Mouse (Mus musculus) Patski (cell line): ENCODE measurements around the gene Dnah10. TPM values are rescaled to one million over a fixed set of nuclear protein-coding genes. Genes with fewer than 3 reads are reported as not detected.

Experiments
- ATAC-seq: fragments of 100-300 bp; one replicate; pipeline ENCODE4 v1.8.0; 2021
- CTCF ChIA-PET: fragments of 350-600 bp; sonication (Branson Sonifier 250); formaldehyde crosslinking; loops from one replicate; lab custom pipeline; 2022; ENCODE audit warnings: inconsistent platforms; lab: Charles Lee
- POLR2A ChIA-PET: fragments of 350-600 bp; sonication (Branson Sonifier 250); formaldehyde crosslinking; loops from one replicate; lab custom pipeline; 2022; ENCODE audit warnings: antibody characterized with exemption, inconsistent platforms; lab: Charles Lee
- DNase-seq: peaks from one replicate; pipeline ENCODE4 v3.0.0-alpha.2; 2011; ENCODE audit warnings: low read depth, low spot score
- H3K27me3 ChIP-seq: fragments of 371-371 bp; one replicate; pipeline ENCODE4 v1.5.1; 2021
- CTCF ChIP-seq: fragments of 100-300 bp; IDR thresholded peaks from one replicate; pipeline ENCODE4 v1.5.1; 2021
- in situ Hi-C: fragments of 300-500 bp; cut with MboI; formaldehyde crosslinking; loops from 3 replicates; pipeline ENCODE4 v1.11.1; 2018; ENCODE audit warnings: low pct_unique_long_range_greater_than_20kb, mixed read lengths
- polyA plus RNA-seq: library from polyadenylated mRNA; unstranded; gene quantifications from one replicate; pipeline ENCODE4 v1.2.3, GENCODE M21; 2021

The Dnah10 gene
- polyA plus RNA-seq, 1 experiment from 2014 or later = 0.03 TPM

- ChIA-PET POLR2A (no interaction called here), CTCF (interaction anchor here (1.0 to 2.3 kb wide), 4 partner anchors 9 to 66 kb away, joined by 3 to 7 read pairs (median 4); no protein-coding TSS in a partner anchor)
- ATAC-seq = no peak
- in situ Hi-C loops = no loop called here
- no peak for DNase-seq
- no peaks in the 10 kb centered on the region for H3K27me3 ChIP-seq
- TF ChIP-seq CTCF = no peak
These were observed 118.5 kb downstream of the Dnah10 start for GRCm38 (mm10) chr5:124843386-124843785.

DNA sequence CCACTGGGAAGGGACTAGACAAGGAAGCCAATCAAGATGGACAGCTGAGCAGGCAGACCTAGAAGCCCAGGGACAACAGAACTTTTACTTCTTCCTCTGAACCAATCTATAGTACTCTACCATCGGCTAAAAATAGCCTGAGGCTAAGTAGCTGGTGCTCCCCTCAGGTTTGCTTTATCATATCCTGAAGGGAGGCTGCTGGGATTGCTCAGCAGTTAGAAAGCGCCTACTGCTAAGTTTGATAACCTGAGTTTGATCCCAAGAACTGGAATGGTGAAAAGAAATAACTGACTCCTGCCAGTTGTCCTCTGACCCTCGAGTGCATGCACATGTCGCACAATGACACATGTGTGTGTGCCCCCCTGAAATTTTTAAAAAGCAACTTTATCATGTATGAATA, 120.0 kb downstream of the Dnah10 start:
- POLR2A ChIA-PET = interaction anchor here (0.6 kb wide), 1 partner anchor 1383 kb away, joined by 4 read pairs; no protein-coding TSS in a partner anchor
- no peak for DNase-seq
- in situ Hi-C loops = no loop called here
- no peak for TF ChIP-seq CTCF
- H3K27me3 ChIP-seq = no peaks in the 10 kb centered on the region
- ATAC-seq = no peak
- CTCF ChIA-PET = interaction anchor here (1.5 to 2.3 kb wide), 2 partner anchors 10 to 23 kb away, joined by 6 to 7 read pairs; no protein-coding TSS in a partner anchor

- POLR2A ChIA-PET = no interaction called here
- H3K27me3 ChIP-seq = no peaks in the 10 kb centered on the region
- ATAC-seq (no peak), DNase-seq (no peak)
- CTCF ChIA-PET = interaction anchor here (1.6 kb wide), 1 partner anchor 70 kb away, joined by 4 read pairs; no protein-coding TSS in a partner anchor
- TF ChIP-seq CTCF = no peak
- in situ Hi-C loops = no loop called here
These were observed 122.1 kb downstream of the Dnah10 start for GRCm38 (mm10) chr5:124847014-124847413.

DNA sequence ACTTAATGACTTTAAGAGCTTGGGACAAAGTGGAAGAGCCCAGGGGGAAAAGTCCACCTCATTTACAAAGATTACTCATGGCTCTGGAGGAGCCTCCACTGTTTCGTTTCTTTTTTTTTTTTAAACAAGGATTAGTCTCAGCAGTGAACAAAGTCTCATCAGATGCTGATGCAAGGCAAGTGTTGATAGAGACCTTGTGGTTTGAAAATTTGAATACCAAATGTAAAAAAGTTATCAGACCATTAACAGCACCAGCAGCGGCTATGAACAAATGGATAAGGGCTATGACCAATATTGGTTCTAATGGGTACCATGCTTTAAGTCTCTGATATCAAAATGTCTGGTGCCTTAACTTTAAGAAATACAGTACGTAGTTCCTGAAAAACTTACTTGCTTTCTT, 124.1 kb downstream of the Dnah10 start:
- ATAC-seq (no peak), DNase-seq (no peak)
- H3K27me3 ChIP-seq = no peaks in the 10 kb centered on the region
- TF ChIP-seq CTCF = no peak
- ChIA-PET CTCF (interaction anchor here (3.2 kb wide), 1 partner anchor 11 kb away, joined by 16 read pairs; no protein-coding TSS in a partner anchor), POLR2A (no interaction called here)
- in situ Hi-C loops = no loop called here

GRCm38 (mm10) chr5:124851572-124851971, 126.7 kb downstream of the Dnah10 start:
- ChIA-PET CTCF (interaction anchor here (1.8 to 3.2 kb wide), 2 partner anchors 9 to 17 kb away, joined by 5 to 16 read pairs; no protein-coding TSS in a partner anchor), POLR2A (interaction anchor here (1.1 kb wide), 1 partner anchor 9 kb away, joined by 3 read pairs; no protein-coding TSS in a partner anchor)
- no peaks in the 10 kb centered on the region for H3K27me3 ChIP-seq
- no peak for DNase-seq
- no peak for ATAC-seq
- no peak for TF ChIP-seq CTCF
- in situ Hi-C loops = loop anchor here (25.0 kb wide), 1 partner anchor 414 kb away; the partner anchor contains the start of genes Kmt5a and Sbno1

GRCm38 (mm10) chr5:124852294-124852693, 127.4 kb downstream of the Dnah10 start:
- ATAC-seq (no peak), DNase-seq (no peak)
- H3K27me3 ChIP-seq = no peaks in the 10 kb centered on the region
- TF ChIP-seq CTCF = no peak
- POLR2A ChIA-PET = interaction anchor here (1.1 kb wide), 1 partner anchor 9 kb away, joined by 3 read pairs; no protein-coding TSS in a partner anchor
- in situ Hi-C loops = loop anchor here (25.0 kb wide), 1 partner anchor 415 kb away; the partner anchor contains the start of genes Kmt5a and Sbno1
- CTCF ChIA-PET = interaction anchor here (1.1 to 1.8 kb wide), 3 partner anchors 9 to 63 kb away, joined by 4 to 5 read pairs (median 5); no protein-coding TSS in a partner anchor

GRCm38 (mm10) chr5:124853079-124853478, 128.2 kb downstream of the Dnah10 start:
- DNase-seq (no peak), ATAC-seq (no peak)
- in situ Hi-C loops = loop anchor here (25.0 kb wide), 1 partner anchor 416 kb away; the partner anchor contains the start of genes Kmt5a and Sbno1
- POLR2A ChIA-PET = no interaction called here
- TF ChIP-seq CTCF = no peak
- H3K27me3 ChIP-seq = no peaks in the 10 kb centered on the region
- CTCF ChIA-PET = interaction anchor here (1.1 to 1.8 kb wide), 4 partner anchors 8 to 64 kb away, joined by 3 to 5 read pairs (median 4); no protein-coding TSS in a partner anchor

GRCm38 (mm10) chr5:124854202-124854601, 129.3 kb downstream of the Dnah10 start:
- DNase-seq (no peak), ATAC-seq (no peak)
- ChIA-PET CTCF (interaction anchor here (1.2 to 1.8 kb wide), 2 partner anchors 10 to 24 kb away, joined by 3 to 7 read pairs; no protein-coding TSS in a partner anchor), POLR2A (no interaction called here)
- in situ Hi-C loops = loop anchor here (25.0 kb wide), 1 partner anchor 417 kb away; the partner anchor contains the start of genes Kmt5a and Sbno1
- no peaks in the 10 kb centered on the region for H3K27me3 ChIP-seq
- no peak for TF ChIP-seq CTCF

- POLR2A ChIA-PET = interaction anchor here (0.6 kb wide), 1 partner anchor 130 kb away, joined by 5 read pairs; no protein-coding TSS in a partner anchor
- TF ChIP-seq CTCF = no peak
- ATAC-seq (no peak), DNase-seq (no peak)
- in situ Hi-C loops = loop anchor here (25.0 kb wide), 1 partner anchor 423 kb away; the partner anchor contains the start of genes Kmt5a and Sbno1
- CTCF ChIA-PET = interaction anchor here (1.2 to 3.1 kb wide), 6 partner anchors 9 to 83 kb away, joined by 4 to 16 read pairs (median 5); no protein-coding TSS in a partner anchor
- no peaks in the 10 kb centered on the region for H3K27me3 ChIP-seq
These were observed 135.1 kb downstream of the Dnah10 start for GRCm38 (mm10) chr5:124860013-124860412.

DNA sequence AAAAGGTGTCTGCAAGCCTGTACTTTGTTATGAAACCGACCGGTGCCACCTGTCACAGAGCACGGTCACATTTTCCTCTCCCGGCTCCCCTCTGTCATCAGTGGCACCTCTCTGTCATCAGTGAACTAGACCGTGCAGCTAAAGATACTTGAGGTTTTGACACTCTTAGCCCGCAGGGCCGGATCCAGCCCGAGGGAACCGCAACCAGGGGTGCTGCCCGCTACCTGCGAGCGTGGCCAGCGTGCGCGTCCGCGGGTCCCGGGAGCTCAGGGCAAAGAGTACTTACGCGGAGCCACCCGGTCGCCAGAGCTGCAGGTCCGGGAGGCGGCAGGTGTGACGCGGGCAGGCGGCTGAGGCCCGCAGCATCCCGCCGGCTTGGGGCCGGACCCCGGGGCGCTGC, 136.6 kb downstream of the Dnah10 start:
- no peaks in the 10 kb centered on the region for H3K27me3 ChIP-seq
- ATAC-seq = no peak
- TF ChIP-seq CTCF = no peak
- in situ Hi-C loops = loop anchor here (25.0 kb wide), 1 partner anchor 424 kb away; the partner anchor contains the start of genes Kmt5a and Sbno1
- ChIA-PET POLR2A (interaction anchor here (0.7 to 1.4 kb wide), 2 partner anchors 9 to 10 kb away, joined by 3 to 4 read pairs; no protein-coding TSS in a partner anchor), CTCF (interaction anchor here (1.3 to 3.1 kb wide), 5 partner anchors 9 to 84 kb away, joined by 3 to 16 read pairs (median 5); no protein-coding TSS in a partner anchor)
- DNase-seq = no peak
